Mouse (Mus musculus) G1E (cell line): ENCODE results near the gene Unc93b1.

Experiments
- CTCF ChIP-seq: IDR thresholded peaks from 2 replicates; pipeline ENCODE4 v1.5.1; 2012; ENCODE audit warnings: low read depth, low read length, inconsistent platforms, mixed read lengths
- GATA1 ChIP-seq: IDR thresholded peaks from 2 replicates; pipeline ENCODE4 v1.6.1; 2012; ENCODE audit warnings: borderline replicate concordance, low read length, inconsistent platforms, mixed read lengths
- GATA2 ChIP-seq: IDR thresholded peaks from 2 replicates; pipeline ENCODE4 v1.6.1; 2012; ENCODE audit warnings: low read depth, low read length, inconsistent platforms, borderline replicate concordance
- TAL1 ChIP-seq: conservative IDR thresholded peaks from 2 replicates; pipeline ENCODE4 v1.6.1; 2012; ENCODE audit warnings: low read depth, low read length, inconsistent platforms, mixed read lengths

GRCm38 (mm10) chr19:3992416-3992815 lies 57.4 kb downstream of the Unc93b1 start, which contains the start of gene Tbx10:
- no peak for TF ChIP-seq CTCF
- no peak for TF ChIP-seq GATA1
- TF ChIP-seq TAL1: no peak
- TF ChIP-seq GATA2: no peak
